Mouse (Mus musculus): ENCODE data around the gene Dgkb. TPM values are rescaled to one million over a fixed set of nuclear protein-coding genes. Genes with fewer than 3 reads are reported as not detected.

The Dgkb gene
- polyA plus RNA-seq (2012; fragmentation: generic; extraction: Trizol) = not detected

GRCm38 (mm10) chr12:37817426-37817825 lies at the start of gene Dgkb:
Gene Dgkb (plus strand): TSS chr12:37817726.
- no peak within 1 kb of the TSS for H3ac ChIP-seq (ENCODE audit: control insufficient read depth, insufficient read length)
- H3K27me3 ChIP-seq (ENCODE audit: control insufficient read depth, insufficient read depth, insufficient read length) = no peaks in the 10 kb centered on the region
- no peaks in the 10 kb centered on the region for H3K36me3 ChIP-seq (ENCODE audit: control insufficient read depth, insufficient read depth)
- no peak within 1 kb of the TSS for H3K4me3 ChIP-seq
- H3K4me2 ChIP-seq (ENCODE audit: low read depth) = no peak within 1 kb of the TSS
- TF ChIP-seq POLR2AphosphoS2 (IDR thresholded peaks at IDR 0.05; ENCODE audit: insufficient read length, low read depth) = no peak
- no peak for TF ChIP-seq TCF3 (IDR thresholded peaks at IDR 0.05; ENCODE audit: insufficient read length, low read depth)
- no peak for TF ChIP-seq POLR2A (IDR thresholded peaks at IDR 0.05; ENCODE audit: insufficient read length, low read depth)
- no peak for TF ChIP-seq CEBPB (IDR thresholded peaks at IDR 0.05; ENCODE audit: insufficient read depth, poor library complexity, severe bottlenecking)
- no peak for TF ChIP-seq MAX (IDR thresholded peaks at IDR 0.05; ENCODE audit: low read depth)
- TF ChIP-seq REST (IDR thresholded peaks at IDR 0.05; ENCODE audit: insufficient read depth, insufficient read length) = no peak
- TF ChIP-seq USF1 (IDR thresholded peaks at IDR 0.05; ENCODE audit: low read depth) = no peak
- no peak for TF ChIP-seq MYOD1 (IDR thresholded peaks at IDR 0.05; ENCODE audit: control insufficient read depth in 1 of 3, insufficient read length in 2 of 3, low read depth in 2 of 3)
- no peaks in the 10 kb centered on the region for H3K79me2 ChIP-seq (ENCODE audit: control insufficient read depth, insufficient read depth)

GRCm38 (mm10) chr12:37769844-37770243 lies 47.7 kb upstream of the Dgkb start:
- no peak overlapping the region for H3ac ChIP-seq (ENCODE audit: control insufficient read depth, insufficient read length)
- no peak overlapping the region for H3K4me3 ChIP-seq
- no peaks in the 10 kb centered on the region for H3K27me3 ChIP-seq (ENCODE audit: control insufficient read depth, insufficient read depth, insufficient read length)
- no peaks in the 10 kb centered on the region for H3K79me2 ChIP-seq (ENCODE audit: control insufficient read depth, insufficient read depth)
- no peak overlapping the region for H3K4me2 ChIP-seq (ENCODE audit: low read depth)
- no peak for TF ChIP-seq MYOD1 (IDR thresholded peaks at IDR 0.05; ENCODE audit: control insufficient read depth in 1 of 3, insufficient read length in 2 of 3, low read depth in 2 of 3)
- H3K36me3 ChIP-seq (ENCODE audit: control insufficient read depth, insufficient read depth) = no peaks in the 10 kb centered on the region

GRCm38 (mm10) chr12:37773681-37774357 lies 43.7 kb upstream of the Dgkb start:
- H3ac ChIP-seq (ENCODE audit: control insufficient read depth, insufficient read length) = no peak overlapping the region
- no peaks in the 10 kb centered on the region for H3K27me3 ChIP-seq (ENCODE audit: control insufficient read depth, insufficient read depth, insufficient read length)
- H3K36me3 ChIP-seq (ENCODE audit: control insufficient read depth, insufficient read depth) = no peaks in the 10 kb centered on the region
- TF ChIP-seq REST (IDR thresholded peaks at IDR 0.05; ENCODE audit: insufficient read depth, insufficient read length) (no peak), MYOG (IDR thresholded peaks at IDR 0.05; ENCODE audit: control insufficient read depth in 1 of 3, insufficient read depth in 1 of 3, insufficient read length in 2 of 3, low read depth in 2 of 3) (no peak), SRF (IDR thresholded peaks at IDR 0.05; ENCODE audit: control insufficient read depth, insufficient read length, low read depth) (no peak), POLR2AphosphoS2 (IDR thresholded peaks at IDR 0.05; ENCODE audit: insufficient read length, low read depth) (no peak), CEBPB (IDR thresholded peaks at IDR 0.05; ENCODE audit: insufficient read depth, poor library complexity, severe bottlenecking) (no peak), TCF3 (IDR thresholded peaks at IDR 0.05; ENCODE audit: insufficient read length, low read depth) (no peak), E2F4 (IDR thresholded peaks at IDR 0.05; ENCODE audit: insufficient read depth) (no peak)
- H3K4me3 ChIP-seq = no peak overlapping the region
- no peak overlapping the region for H3K4me2 ChIP-seq (ENCODE audit: low read depth)
- H3K79me2 ChIP-seq (ENCODE audit: control insufficient read depth, insufficient read depth) = no peaks in the 10 kb centered on the region

- H3ac ChIP-seq (ENCODE audit: control insufficient read depth, insufficient read length) = no peak overlapping the region
- no peak overlapping the region for H3K4me3 ChIP-seq
- H3K27me3 ChIP-seq (ENCODE audit: control insufficient read depth, insufficient read depth, insufficient read length) = no peaks in the 10 kb centered on the region
- no peaks in the 10 kb centered on the region for H3K36me3 ChIP-seq (ENCODE audit: control insufficient read depth, insufficient read depth)
- H3K79me2 ChIP-seq (ENCODE audit: control insufficient read depth, insufficient read depth) = no peaks in the 10 kb centered on the region
- TF ChIP-seq POLR2A (IDR thresholded peaks at IDR 0.05; ENCODE audit: insufficient read length, low read depth) (no peak), MYOG (IDR thresholded peaks at IDR 0.05; ENCODE audit: control insufficient read depth in 1 of 3, insufficient read depth in 1 of 3, insufficient read length in 2 of 3, low read depth in 2 of 3) (no peak), MAX (IDR thresholded peaks at IDR 0.05; ENCODE audit: low read depth) (no peak), USF1 (IDR thresholded peaks at IDR 0.05; ENCODE audit: low read depth) (no peak)
- no peak overlapping the region for H3K4me2 ChIP-seq (ENCODE audit: low read depth)
These were observed 42.9 kb upstream of the Dgkb start for GRCm38 (mm10) chr12:37774591-37774990.

- Histone ChIP-seq H3ac (ENCODE audit: control insufficient read depth, insufficient read length) (no peak overlapping the region), H3K79me2 (ENCODE audit: control insufficient read depth, insufficient read depth) (no peaks in the 10 kb centered on the region), H3K27me3 (ENCODE audit: control insufficient read depth, insufficient read depth, insufficient read length) (no peaks in the 10 kb centered on the region), H3K36me3 (ENCODE audit: control insufficient read depth, insufficient read depth) (no peaks in the 10 kb centered on the region), H3K4me3 (no peak overlapping the region), H3K4me2 (ENCODE audit: low read depth) (no peak overlapping the region)
- TF ChIP-seq MAX (IDR thresholded peaks at IDR 0.05; ENCODE audit: low read depth) = no peak
These were observed 21.1 kb upstream of the Dgkb start for GRCm38 (mm10) chr12:37796265-37796928.

GRCm38 (mm10) chr12:37814122-37814521 lies 3.4 kb upstream of the Dgkb start:
- Histone ChIP-seq H3K4me2 (ENCODE audit: low read depth) (no peak overlapping the region), H3K27me3 (ENCODE audit: control insufficient read depth, insufficient read depth, insufficient read length) (no peaks in the 10 kb centered on the region), H3K36me3 (ENCODE audit: control insufficient read depth, insufficient read depth) (no peaks in the 10 kb centered on the region), H3ac (ENCODE audit: control insufficient read depth, insufficient read length) (no peak overlapping the region), H3K79me2 (ENCODE audit: control insufficient read depth, insufficient read depth) (no peaks in the 10 kb centered on the region), H3K4me3 (no peak overlapping the region)
- TF ChIP-seq POLR2AphosphoS2 (IDR thresholded peaks at IDR 0.05; ENCODE audit: insufficient read length, low read depth) (no peak), USF1 (IDR thresholded peaks at IDR 0.05; ENCODE audit: low read depth) (no peak), CEBPB (IDR thresholded peaks at IDR 0.05; ENCODE audit: insufficient read depth, poor library complexity, severe bottlenecking) (no peak), POLR2A (IDR thresholded peaks at IDR 0.05; ENCODE audit: insufficient read length, low read depth) (no peak), MYOG (IDR thresholded peaks at IDR 0.05; ENCODE audit: control insufficient read depth in 1 of 3, insufficient read depth in 1 of 3, insufficient read length in 2 of 3, low read depth in 2 of 3) (no peak), MYOD1 (IDR thresholded peaks at IDR 0.05; ENCODE audit: control insufficient read depth in 1 of 3, insufficient read length in 2 of 3, low read depth in 2 of 3) (no peak), SRF (IDR thresholded peaks at IDR 0.05; ENCODE audit: control insufficient read depth, insufficient read length, low read depth) (no peak), TCF12 (IDR thresholded peaks at IDR 0.05; ENCODE audit: insufficient read depth, poor library complexity, severe bottlenecking) (no peak)
